Mouse (Mus musculus) testis, adult 2 months (tissue): ENCODE results near the gene Dcps. TPM values are rescaled to one million over a fixed set of nuclear protein-coding genes. Genes with fewer than 3 reads are reported as not detected.

Experiments used
- H3K27ac ChIP-seq: fragments of 200-500 bp; 2 replicates; pipeline ENCODE4 v1.5.1; 2012; ENCODE audit warnings: low read depth, low read length; ENCODE audit not compliant: control insufficient read depth, insufficient read depth
- H3K27me3 ChIP-seq: fragments of 200-500 bp; 2 replicates; pipeline ENCODE4 v1.6.1; 2012; ENCODE audit warnings: mild to moderate bottlenecking, low read length, moderate library complexity; ENCODE audit not compliant: control insufficient read depth, insufficient read depth
- H3K36me3 ChIP-seq: fragments of 200-500 bp; 2 replicates; pipeline ENCODE4 v1.6.1; 2012; ENCODE audit warnings: mild to moderate bottlenecking, low read length; ENCODE audit not compliant: control insufficient read depth, insufficient read depth
- H3K4me1 ChIP-seq: fragments of 200-500 bp; 2 replicates; pipeline ENCODE4 v1.6.1; 2012; ENCODE audit warnings: low read length; ENCODE audit not compliant: control insufficient read depth, insufficient read depth
- H3K4me3 ChIP-seq: fragments of 200-500 bp; 2 replicates; pipeline ENCODE4 v1.5.1; 2012; ENCODE audit warnings: low read depth, mild to moderate bottlenecking, low read length, moderate library complexity, mixed read lengths; ENCODE audit not compliant: control insufficient read depth
- CTCF ChIP-seq: fragments of 200-500 bp; IDR thresholded peaks from 2 replicates; pipeline ENCODE4 v1.5.1; 2012; ENCODE audit warnings: low read depth, mild to moderate bottlenecking, inconsistent platforms, low read length, moderate library complexity; ENCODE audit not compliant: control insufficient read depth, insufficient read depth, insufficient replicate concordance
- POLR2A ChIP-seq: fragments of 200-500 bp; IDR thresholded peaks from 2 replicates; pipeline ENCODE4 v1.6.1; 2012; ENCODE audit warnings: low read depth, mild to moderate bottlenecking, inconsistent platforms, low read length, moderate library complexity; ENCODE audit not compliant: control insufficient read depth
- polyA plus RNA-seq: library from polyadenylated mRNA; depleted of rRNA; stranded (reverse); fragments of >200 nt; gene quantifications from 2 replicates; pipeline ENCODE4 v1.2.3, GENCODE M21; 2012

The Dcps gene
- polyA plus RNA-seq, 1 experiment: 16.7 TPM

DNA sequence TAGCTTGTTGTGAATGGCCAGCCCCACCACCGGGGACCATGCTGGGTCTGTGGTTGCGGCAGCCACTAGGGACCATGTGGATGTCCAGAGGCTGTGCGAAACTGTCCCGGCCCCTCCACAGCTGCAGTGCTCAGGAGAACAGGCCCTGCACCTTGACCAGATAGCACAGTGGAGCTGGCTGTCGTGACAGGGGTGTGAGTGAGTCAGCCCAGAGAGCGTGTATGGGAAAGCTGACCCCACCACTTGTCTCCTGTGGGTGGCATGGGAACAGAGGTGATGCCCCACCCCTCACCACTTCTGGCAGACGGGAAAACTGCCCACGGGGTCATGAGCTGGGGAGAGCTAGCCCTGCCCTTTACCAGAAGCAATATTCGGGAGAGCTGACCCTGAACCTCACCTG is 30.7 kb downstream of the Dcps start:
- Histone ChIP-seq H3K4me1 (no peaks in the 10 kb centered on the region; the same call in 1 of the 2 replicates), H3K27ac (no peak overlapping the region), H3K36me3 (no peaks in the 10 kb centered on the region), H3K4me3 (no peak overlapping the region), H3K27me3 (no peaks in the 10 kb centered on the region)
- no peak for TF ChIP-seq CTCF
- TF ChIP-seq POLR2A: no peak

DNA sequence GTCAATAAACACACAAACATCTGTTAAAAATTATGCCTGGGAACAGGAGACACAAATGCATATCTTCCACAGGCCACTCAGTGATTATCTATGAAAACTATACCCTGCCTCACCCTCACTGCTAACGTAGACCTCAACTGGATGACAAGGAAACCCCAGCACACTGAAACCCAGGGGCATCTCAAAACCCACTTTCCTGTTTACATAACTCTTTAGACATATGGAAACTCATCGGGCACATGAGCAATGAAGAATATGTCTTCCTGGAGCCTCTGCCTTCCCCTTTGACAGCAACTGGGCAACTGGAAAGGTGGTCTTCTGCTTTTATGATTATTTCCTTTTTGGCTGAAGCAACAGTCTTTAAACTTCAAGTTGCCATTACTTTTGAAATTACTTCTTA is 33.6 kb downstream of the Dcps start:
- TF ChIP-seq POLR2A: no peak
- no peak for TF ChIP-seq CTCF
- Histone ChIP-seq H3K27ac (no peak overlapping the region), H3K4me1 (no peaks in the 10 kb centered on the region), H3K36me3 (no peaks in the 10 kb centered on the region), H3K27me3 (no peaks in the 10 kb centered on the region), H3K4me3 (no peak overlapping the region)

GRCm38 (mm10) chr9:35139231-35139744 is 36.6 kb downstream of the Dcps start:
- Histone ChIP-seq H3K4me1 (no peaks in the 10 kb centered on the region), H3K27me3 (no peaks in the 10 kb centered on the region), H3K4me3 (no peak overlapping the region), H3K27ac (no peak overlapping the region), H3K36me3 (no peaks in the 10 kb centered on the region)
- TF ChIP-seq CTCF (no peak), POLR2A (no peak)

- TF ChIP-seq CTCF (no peak), POLR2A (no peak)
- Histone ChIP-seq H3K27me3 (no peaks in the 10 kb centered on the region), H3K4me1 (no peaks in the 10 kb centered on the region), H3K4me3 (no peak overlapping the region), H3K27ac (no peak overlapping the region), H3K36me3 (no peaks in the 10 kb centered on the region)
Observed at GRCm38 (mm10) chr9:35138029-35138428, 37.8 kb downstream of the Dcps start.

GRCm38 (mm10) chr9:35135575-35135974 is 40.3 kb downstream of the Dcps start:
- H3K36me3 ChIP-seq: no peaks in the 10 kb centered on the region
- no peaks in the 10 kb centered on the region for H3K4me1 ChIP-seq
- TF ChIP-seq CTCF (no peak), POLR2A (no peak)
- H3K27ac ChIP-seq: no peak overlapping the region
- no peak overlapping the region for H3K4me3 ChIP-seq
- H3K27me3 ChIP-seq: no peaks in the 10 kb centered on the region

DNA sequence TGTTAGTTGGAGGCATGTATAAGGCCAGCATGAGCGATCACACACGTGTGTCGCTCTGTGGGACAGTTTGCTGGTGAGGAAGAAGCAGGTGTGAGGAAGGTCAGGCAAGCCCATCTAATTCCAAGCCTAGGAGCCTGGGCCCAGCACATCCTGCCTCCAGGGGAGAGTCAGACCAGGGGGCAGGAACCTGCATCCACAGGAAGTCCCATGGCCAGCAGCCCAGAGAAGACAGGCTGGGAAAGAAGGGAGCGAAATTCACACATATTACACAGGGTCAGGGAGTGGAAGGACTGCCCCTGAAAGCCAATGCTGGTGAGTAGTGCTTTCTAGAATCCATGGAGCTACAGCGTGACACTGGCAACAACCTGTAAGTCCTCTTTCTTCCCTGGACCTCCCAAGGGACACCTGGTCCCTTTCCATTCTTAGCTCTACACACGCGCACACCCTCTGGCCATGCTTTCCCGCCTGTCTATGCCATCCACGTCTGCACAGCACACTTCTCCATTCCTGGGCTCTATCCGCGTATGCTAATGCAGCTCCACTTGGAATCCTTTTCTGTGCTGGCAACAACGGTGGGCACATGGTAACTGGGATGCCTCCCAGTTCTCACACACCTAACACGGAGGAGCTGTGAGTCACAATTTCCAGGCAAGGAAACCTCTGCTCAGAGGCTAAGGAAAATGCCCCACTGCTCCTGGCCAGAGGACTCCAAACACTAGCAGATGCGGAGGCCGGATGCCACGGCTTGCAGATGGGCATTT is 44.0 kb downstream of the Dcps start:
- H3K4me1 ChIP-seq: no peaks in the 10 kb centered on the region; the same call in 1 of the 2 replicates
- no peak overlapping the region for H3K4me3 ChIP-seq
- H3K27ac ChIP-seq: no peak overlapping the region
- TF ChIP-seq CTCF (no peak), POLR2A (no peak)
- H3K27me3 ChIP-seq: no peaks in the 10 kb centered on the region
- H3K36me3 ChIP-seq: no peaks in the 10 kb centered on the region

DNA sequence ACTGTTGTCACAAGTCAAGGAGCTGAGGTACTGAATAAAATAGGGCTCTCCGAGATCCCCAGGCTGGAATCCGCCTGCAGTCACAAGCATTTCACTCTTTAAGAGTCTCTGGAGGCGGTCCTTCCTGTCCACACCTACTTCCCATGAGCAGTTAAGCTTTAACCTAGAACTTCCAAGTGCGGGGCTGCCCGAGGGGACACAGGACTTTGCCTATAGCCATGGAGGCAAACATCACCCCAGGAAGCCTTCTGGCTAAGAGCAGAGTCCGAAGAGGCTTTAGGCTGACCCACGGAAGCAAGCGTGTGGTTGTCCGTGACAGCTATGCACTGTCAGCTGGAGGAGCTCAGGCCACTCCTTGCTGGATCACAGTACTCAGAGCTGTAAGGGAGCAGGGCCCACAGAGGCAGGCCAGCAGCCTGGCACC is 46.9 kb downstream of the Dcps start:
- Histone ChIP-seq H3K4me3 (no peak overlapping the region), H3K36me3 (no peaks in the 10 kb centered on the region), H3K27me3 (no peaks in the 10 kb centered on the region), H3K4me1 (no peaks in the 10 kb centered on the region; the same call in 1 of the 2 replicates), H3K27ac (no peak overlapping the region)
- TF ChIP-seq CTCF (no peak), POLR2A (no peak)
